Mouse (Mus musculus): ENCODE results near the gene Atg14.

- no peak for TF ChIP-seq POLR2A (IDR thresholded peaks at IDR 0.05; ENCODE audit: control insufficient read depth, extremely low read depth, insufficient read depth, low read length, poor library complexity)
- no peak for TF ChIP-seq CTCF (IDR thresholded peaks at IDR 0.05; ENCODE audit: borderline replicate concordance, control insufficient read depth, extremely low read depth, insufficient read depth, low read length, poor library complexity)
These were observed 63.8 kb downstream of the Atg14 start for GRCm38 (mm10) chr14:47506676-47507075.
